Mouse (Mus musculus): ENCODE measurements around the gene Pja2.
"Not testable (repeated sequence)": the region's sequence is repeated elsewhere in the genome, so short reads cannot be mapped to it uniquely, and the experiment has no call there.

The Pja2 gene

DNA sequence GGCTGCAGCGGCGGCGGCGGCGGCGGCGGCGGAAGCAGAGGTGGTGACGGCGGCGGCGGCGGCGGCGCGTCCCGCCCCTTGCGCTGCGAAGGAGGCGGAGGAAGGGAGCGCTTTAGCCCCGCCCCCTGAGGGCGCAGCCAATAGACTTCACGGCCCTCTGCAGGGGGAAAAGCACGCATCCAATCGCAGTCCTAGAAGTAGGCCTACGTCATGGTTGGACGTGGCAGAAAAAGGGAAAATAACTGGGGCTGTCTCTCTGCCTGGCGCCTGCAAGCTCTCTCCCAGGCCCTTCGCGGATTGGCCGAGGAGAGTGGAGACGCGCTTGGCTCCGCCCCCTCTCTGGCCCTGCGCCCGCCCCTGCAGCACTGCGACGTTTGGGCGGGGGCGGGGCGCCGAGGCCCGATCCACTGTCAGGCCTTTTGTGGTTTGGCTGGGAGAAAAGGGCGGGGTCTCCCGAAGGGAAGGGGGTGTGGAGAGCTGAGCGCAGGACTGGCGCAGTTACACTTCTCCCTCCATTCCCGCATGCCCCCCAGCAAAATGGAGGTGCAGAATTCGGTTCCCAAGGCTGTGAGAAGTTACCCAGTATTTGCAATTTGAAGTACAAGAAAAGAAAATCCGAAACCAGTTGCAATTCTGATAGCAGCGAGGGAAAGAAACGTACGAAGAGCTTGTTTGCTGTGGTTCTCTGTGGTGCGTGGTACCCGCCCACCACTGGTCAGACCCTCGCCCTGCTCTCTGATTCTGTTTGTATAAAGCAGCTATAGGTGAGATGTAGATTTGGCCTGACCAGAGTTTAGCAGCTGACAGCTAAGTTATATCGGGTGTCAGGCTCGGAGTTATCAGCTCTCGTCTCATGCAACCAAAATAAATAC is at the start of gene Pja2:
TSS of gene Pja2 (minus strand) at position 19 of the 872 bp plus-strand sequence.
- peak; percentile 98 to 99 for DNase-seq

DNA sequence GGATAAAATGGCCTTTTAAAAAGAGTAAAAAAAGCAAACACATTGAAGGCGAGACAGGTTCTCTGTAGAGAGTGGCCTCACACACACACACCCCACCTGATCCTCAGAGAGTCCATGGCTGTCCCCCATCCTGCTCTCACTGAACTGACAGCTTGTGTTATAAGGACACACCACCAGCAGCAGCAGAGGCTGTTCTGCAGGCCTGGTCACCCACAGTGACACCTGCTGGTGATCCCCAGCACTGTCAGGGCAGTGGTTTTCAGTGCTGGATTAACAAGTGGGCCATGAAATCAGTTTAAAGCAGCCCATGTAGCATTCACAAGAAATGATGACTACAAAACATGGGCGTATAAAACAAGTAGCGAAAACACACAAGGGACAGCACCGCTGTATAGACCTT is 43.6 kb upstream of the Pja2 start:
- DNase-seq = peak; percentile 40 to 58

DNA sequence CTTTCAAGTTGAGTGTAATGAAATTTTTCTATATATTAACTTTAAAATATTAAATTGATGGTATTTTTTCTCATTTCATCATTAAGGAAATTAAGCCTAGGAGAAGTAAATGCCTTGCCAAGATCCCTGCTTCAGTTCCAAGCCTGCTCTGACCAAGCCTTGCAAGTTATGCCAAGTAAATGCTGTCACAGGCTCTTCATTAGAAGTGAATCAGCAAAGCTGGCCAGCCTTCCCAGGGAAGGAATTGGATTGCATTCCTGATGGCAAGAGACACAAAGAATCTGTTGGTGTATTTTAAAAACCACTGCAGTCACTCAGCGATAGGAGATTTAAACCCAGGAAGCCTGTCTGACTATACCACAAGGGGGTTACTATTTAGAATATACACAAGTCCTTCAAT is 32.0 kb upstream of the Pja2 start:
- no peak for DNase-seq

DNA sequence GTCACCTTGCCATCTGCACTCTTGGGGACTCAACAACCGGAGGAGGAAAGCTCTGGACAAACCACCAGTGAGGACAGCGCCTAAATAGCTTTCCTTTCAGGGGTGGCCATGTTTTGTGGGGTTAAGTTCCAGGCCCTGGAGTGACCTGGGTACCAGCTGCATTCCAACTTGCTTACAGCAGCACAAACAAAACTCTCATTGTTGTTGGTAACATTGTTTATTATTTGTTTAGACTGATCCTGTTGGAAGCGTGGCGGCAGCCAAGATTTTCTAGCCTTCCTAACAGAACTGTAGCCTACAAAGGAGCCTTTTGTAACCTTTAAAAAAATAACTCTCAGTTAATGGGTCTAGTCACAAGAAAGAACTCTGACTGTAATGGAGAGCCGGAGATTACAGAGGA is 30.9 kb upstream of the Pja2 start:
- DNase-seq = no peak

DNA sequence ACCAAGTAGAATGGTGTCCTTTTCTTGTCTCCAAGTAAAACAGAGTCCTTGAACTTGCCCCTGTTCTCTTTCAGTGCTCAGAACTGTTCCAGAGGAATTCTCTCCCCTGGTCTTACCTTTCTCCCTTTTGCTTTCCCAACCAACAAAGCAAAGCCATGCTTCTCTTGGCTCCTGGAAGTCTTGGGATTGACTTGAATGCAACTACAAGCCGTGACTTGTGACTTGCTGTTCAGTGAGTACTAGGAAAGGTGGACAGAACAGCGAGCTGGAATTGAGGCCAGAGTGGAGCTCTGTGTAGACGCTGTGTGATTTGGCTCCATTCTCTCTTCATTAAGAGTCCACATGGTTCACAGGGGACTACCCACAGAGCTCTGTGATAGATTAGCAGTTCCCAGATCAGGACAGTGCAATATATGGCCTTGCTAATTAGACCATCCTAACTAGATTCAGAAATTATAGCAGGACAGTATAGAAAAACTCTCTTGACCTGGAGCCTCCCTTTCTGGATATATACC is 30.3 kb upstream of the Pja2 start:
- no peak for DNase-seq

DNA sequence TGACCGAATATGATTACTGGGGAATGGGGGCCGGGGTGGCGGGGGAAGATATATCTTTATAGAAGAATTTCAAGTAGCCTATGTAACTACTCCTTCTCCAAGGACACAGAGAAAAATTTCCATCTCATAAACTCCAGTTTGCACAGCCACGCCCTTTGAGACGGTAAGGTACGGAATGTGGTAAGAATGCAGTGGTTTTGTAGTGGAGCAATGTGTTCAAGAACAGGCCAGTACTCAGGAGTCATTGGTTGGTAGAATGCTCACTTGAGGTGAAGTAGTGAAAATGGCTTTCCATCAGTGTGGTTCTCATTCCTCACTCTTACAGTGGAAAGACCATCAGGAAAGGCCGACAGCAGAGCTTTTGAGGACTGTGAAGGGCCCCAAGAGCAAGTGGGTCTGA is 22.2 kb upstream of the Pja2 start:
- DNase-seq = no peak

DNA sequence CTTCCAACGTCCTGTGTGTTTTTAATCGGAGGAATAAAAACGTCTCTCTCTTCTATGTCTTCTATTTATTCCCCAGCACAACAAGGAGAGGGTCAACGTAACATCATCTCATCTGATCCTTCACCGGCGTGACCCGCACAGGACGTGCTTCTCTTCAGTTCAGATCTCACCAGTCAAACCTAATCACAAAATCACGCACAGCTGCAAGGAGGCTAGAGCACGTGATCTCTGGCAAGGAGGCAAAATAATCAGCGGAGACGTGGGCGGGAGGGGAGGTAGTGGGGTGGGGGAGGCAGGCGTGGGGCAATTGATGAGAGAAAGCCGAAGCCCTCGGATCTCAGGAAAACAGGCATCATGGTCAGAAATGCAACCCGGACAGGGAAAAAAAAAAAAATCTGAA is 14.4 kb upstream of the Pja2 start:
- no peak for DNase-seq

DNA sequence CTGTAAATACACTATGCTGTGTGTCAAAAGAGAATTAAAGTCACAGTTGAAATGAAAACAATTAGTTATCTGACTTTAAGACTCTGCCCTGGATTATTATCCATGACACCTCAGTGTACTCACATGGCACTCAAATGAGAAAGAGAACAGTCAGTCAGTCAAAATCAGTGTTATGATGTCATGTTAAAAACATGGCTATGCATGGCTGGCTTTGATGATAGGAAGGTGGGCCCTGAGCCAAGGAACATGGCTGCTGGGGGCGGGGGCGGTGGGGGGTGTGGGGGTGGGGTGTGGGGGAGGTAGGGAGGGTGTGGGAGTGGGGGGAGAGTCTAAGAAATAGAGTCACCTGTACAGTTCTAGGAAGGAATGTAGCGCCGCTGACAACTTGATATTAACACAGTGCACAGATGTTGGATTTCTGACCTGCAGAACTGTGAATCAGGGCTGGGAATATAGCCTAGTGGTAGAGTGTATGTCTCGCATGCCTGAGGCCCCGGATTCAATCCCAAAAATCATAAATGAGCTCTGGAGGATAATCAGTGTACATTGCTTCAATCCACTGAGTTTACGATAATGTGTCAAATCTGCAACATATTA is 13.0 kb upstream of the Pja2 start:
- DNase-seq = no peak

DNA sequence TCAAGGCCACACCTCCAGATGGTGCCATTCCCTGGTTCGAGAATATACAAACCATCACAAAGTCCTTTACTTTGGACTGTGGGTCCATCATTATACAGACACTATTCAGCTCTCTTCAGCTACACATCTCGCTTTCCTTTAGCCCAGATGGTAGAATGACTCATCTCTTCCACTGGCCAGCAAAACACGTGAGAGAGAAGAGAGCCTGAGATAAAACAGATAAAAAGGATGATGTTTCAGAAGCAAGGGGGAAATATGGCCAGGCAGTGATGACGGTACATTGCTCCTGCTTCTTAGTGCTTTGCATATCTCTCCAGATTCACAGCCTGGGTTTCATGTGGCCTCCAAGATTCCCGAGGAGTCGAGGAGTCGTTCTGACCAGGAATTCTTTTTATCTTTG is 10.0 kb upstream of the Pja2 start:
- DNase-seq = no peak

DNA sequence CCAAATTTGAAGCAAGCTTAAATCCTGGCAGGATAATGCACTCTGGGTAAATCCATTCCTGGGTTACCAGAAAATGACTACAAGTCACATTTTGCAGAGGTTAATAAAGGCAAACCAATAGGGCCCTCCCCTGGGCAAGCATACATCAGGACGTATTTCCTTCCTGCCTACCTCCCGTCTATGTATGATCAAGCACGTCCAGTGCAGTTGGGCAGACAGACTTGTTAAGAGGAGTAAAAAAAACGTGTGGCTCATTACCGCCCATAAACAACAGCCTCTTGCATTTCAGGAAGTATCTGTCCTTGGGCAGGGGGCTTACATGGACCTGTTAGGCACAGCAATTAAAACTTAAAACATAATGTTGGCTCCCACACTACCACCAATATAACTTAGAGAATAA is 8.0 kb upstream of the Pja2 start:
- DNase-seq = no peak

DNA sequence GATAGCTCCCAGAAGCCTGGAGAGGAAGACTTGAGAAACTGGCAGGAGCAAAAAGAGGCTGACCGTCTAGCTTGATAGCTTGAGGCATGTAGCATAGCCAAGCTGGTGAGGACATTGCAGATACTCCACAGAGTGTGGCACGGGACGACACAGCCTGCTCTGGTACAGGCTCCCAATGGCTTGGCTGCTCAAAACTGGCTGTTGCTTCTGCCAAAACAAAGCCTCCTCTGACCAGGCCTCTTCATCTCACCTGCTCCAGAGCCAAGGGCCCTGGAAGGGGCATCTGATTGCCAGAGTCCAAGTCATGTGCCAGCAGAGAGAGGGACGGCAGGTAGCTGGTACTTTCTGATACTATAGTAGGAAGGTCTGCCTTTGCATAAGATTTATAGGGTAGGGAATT is 5.5 kb upstream of the Pja2 start:
- no peak for DNase-seq

DNA sequence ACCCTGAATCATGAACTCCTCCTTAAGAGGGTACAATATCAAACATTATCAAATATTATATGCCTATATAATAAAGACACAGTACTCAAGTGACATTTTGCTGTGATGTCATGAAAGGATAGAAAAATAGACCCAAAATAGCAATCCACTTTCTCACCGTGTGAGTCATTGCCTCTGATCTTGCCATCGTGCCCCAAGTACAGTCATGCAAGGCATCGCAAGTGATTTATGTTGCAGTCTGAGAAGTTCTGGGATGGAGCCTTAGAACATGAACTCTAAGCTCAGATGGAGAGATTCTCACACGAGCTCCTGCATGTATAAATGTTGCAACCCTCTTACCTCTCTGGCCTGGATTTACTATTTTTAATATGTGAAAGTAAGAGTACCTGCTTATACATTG is 2.2 kb upstream of the Pja2 start:
- no peak for DNase-seq

DNA sequence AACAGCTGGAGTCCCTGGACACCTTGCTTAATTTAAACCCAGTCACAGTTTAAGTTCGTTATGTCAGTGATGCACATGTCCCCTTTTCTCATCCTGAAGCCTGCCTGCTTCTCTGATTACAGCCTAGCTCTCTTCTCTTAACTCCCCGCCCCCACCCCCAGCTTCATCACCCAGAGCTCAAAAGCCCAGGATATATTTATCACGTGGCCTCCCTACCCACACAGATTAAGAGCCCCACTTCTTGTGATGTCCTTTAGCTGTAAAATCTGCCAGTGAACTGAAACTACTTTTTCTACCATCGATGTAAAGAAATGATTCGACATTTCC is 1.0 kb upstream of the Pja2 start:
- no peak for DNase-seq

DNA sequence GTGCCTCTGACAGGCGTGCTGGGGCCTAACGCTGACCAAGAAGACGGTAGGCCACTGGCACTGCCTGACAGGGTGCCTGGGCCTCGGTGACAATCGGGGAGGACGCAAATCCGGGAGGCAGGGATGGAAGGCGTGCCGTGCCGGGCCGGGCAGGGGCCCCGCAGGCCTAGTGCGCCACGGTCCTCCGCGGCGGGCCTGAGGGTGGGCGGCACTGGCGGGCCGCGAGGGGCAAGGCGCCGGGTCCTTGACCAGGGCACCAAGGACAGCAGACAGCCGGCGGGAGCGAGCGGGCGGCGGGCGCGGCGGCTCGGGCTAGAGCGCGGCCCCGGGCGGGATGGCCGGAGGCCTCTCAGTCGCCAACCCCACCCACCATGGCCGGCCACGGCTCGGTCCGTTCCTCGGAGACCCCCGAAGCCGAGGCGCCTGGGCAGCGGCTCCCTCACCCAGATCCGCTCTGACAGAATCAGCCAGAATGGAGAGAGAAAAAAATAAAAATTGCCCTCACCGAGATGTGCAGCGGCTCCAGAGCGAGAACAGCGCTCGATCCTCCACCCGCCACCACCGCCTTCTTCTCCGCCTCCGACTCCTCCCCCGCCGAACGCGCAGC is 322 bp downstream of the Pja2 start:
- DNase-seq = no peak

DNA sequence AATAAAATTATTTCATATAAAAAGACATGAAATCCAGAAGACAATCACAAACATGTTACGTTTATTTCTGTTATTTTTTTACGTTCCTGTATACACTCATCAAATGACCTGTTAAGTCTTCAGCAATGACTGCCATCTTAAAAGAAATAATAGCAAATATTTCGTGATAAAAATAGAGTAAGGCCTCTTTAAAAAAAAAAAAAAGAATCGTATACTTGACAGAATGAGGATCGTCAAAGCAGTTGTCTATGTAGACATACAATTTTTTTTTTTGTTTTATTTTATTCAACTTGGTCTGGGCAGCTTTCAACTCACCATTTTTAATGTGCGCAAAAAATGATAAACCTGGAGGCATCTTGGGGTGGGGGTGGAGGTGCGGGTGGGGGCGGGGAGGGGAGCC is 831 bp downstream of the Pja2 start:
- DNase-seq = no peak

DNA sequence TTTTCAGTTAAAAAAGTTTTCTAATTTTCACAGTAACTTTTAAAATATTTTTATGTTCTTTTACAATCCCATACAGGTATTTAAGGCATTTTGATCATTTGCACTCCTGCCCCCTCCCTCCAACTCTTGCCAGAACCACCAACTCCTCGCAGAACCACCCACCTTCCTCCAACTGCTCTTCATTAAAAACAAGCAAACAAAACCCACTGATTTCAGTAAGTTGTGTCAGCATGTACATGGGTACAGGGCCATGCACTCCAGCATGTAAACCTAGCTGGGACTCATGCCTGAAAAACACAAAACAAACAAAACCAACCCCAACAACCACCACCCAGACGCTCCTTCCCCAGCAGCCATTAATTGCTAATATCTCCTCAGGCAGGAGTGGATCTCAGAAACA is 7.2 kb downstream of the Pja2 start:
- no peak for DNase-seq

DNA sequence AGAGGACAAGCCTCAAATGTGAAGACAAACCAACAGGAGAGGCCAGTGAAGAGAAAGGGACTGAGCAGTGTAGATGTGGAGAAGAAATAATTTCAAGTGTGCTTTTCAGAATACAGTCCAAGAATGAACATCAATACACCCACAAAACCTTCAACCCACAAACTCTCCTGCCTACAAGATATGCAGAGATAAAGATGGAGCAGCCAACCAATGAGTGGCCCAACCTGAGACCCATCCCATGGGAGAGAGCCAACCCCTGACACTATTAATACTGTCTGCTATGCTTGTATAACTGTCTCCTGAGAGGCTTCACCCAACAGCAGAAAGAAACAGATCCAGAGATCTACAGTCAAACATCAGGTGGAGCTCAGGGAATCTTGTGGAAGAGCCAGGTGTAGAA is 16.3 kb downstream of the Pja2 start:
- no peak for DNase-seq

DNA sequence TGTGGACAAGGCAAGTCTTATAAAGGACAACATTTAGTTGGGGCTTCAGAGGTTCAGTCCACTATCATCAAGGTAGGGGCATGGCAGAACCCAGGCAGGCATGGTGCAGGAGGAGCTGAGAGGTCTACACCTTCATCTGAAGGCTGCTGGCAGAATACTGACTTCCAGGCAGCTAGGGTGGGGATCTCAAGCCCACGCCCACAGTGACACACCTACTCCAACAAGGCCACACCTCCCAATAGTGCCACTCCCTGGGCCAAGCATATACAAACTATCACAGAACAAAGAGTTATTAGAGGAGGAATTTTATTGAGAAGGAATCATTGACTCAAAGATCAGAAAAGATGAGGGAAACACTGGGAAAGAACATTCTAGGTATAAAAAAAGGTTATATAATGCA is 17.2 kb downstream of the Pja2 start:
- DNase-seq = not testable (repeated sequence)

DNA sequence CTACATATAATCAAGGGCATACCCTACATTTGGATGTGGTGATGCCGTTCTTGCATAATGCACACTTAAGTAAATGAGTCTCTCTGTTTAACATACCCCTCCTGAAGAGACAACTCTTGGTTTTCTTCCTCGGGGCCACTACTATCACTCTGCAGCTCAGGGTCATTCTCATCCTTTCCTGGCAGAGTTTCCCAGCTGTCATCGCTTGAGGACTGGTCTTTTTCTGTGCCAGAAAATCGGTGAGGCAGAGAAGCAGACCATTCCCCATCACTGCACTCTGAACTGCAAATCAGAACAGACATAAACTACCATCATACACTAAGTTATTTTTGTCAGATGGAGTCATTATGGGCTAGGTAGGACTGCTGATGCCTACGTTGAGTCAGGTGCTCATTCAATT is 34.1 kb downstream of the Pja2 start:
- no peak for DNase-seq

DNA sequence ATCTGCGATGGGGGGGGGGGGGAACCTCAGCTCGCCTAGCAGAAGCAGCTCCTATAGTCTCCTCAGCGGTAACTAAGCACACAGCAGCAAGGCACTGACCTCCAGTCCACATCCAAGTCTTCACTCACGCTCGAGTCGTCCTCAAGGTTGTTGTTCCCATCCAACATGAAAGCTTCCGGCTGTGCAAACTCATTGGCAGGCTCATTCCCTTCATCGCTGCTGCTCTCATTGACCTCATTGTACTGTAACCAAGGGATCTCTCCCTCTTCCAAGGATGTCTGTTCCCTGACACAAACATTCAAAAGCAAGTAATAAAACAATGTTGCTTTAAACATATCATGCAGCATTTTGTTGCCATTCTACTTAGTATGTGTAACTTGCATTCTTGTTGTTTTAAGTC is 39.0 kb downstream of the Pja2 start:
- DNase-seq = no peak

DNA sequence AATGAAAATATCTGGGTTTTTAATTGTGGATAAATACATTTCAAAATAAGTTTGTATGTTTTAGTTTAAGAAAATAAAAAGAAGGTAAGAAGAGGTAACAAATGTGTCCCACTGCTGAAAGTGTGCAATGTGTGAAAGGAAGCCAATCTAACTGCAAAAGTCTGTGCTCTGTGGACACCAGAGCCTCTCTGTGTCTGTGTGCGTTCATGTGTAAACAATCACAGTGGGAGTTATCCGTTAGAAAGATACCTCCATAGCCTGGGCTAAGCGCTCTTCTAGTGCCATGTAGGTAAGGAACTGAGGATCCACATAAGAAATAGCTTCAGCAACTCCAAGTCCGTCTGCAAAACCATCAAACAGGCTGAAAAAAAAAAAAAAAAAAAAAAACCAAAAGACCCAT is 42.0 kb downstream of the Pja2 start:
- DNase-seq = no peak

DNA sequence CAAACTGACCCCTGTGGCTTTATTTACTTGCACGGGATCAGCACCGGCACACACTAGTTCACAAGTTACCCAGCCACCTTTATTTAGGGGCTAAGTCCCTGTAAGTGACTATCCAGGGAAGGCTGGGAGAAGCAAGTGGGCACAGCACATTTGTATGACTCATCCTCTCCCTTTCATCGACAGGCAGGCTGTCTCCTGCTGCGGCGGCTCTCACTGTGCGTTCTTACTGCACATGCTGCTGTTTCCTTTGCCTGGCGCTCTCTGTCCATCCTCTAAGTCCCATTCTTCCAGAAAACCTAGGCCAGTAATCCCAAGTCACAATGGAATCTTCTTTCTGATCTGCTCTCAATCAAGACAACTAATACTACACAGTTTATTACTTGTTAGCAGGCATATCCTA is 43.7 kb downstream of the Pja2 start:
- DNase-seq = no peak

DNA sequence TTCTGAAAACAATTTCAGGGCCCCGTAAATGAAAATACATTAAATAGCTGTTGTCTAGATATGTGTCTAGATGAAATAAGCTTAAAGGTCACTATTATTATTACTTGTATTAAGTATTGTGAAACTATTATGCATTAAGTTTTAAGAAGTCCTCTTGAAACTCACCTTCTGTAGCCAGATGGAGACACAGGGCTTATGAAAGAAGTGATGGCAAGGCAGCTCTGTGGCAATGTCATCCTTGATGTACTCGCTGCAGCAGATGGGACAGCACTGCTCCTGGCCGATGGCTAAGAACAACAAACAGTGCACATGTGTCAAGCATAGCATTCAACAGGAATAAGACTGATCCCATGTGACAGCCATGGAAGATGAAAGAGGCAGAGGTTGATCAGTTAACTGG is 44.9 kb downstream of the Pja2 start:
- DNase-seq = no peak

DNA sequence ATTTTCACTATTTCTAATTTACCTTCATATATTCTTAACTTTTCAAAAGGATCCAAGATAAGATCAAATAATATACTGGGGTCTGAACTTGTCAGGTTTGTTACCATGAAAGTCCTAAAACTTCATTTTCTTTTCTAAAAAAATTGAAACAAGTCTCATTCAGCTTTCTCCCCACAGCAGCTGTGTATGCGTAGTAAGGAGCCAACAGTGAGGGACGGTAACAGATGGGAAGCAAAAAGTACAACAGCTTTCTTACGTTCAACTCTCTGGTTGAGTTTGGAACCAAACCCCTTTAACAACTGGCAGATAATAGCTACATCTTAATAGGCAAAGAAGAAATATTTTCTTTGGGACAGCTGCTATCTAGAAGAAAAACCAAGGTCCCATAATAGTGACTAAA is 50.3 kb downstream of the Pja2 start:
- not testable (repeated sequence) for DNase-seq

Measured in thymus, postnatal 36 days (tissue).